Mouse (Mus musculus) retina, postnatal 1 day (tissue): ENCODE measurements around the gene Plcz1.

Experiments
- DNase-seq: peaks from one replicate; pipeline ENCODE4 v3.0.0-alpha.2; 2012

The Plcz1 gene

GRCm38 (mm10) chr6:140041357-140041756, at the start of gene Plcz1:
TSS of gene Plcz1 (minus strand) at chr6:140041457.
- DNase-seq: no peak

GRCm38 (mm10) chr6:140089855-140090254, 48.6 kb upstream of the Plcz1 start:
- DNase-seq: no peak

GRCm38 (mm10) chr6:140081739-140082138, 40.5 kb upstream of the Plcz1 start:
- peak; percentile 40 for DNase-seq

GRCm38 (mm10) chr6:140080933-140081332, 39.7 kb upstream of the Plcz1 start:
- DNase-seq: no peak

GRCm38 (mm10) chr6:140069177-140069576, 27.9 kb upstream of the Plcz1 start:
- no peak for DNase-seq

GRCm38 (mm10) chr6:140054271-140054928, 13.1 kb upstream of the Plcz1 start:
- no peak for DNase-seq

GRCm38 (mm10) chr6:140051476-140051875, 10.2 kb upstream of the Plcz1 start:
- no peak for DNase-seq

- no peak for DNase-seq
Measured at GRCm38 (mm10) chr6:140040952-140041351, 305 bp downstream of the Plcz1 start, which contains the start of gene Capza3. TSS of gene Capza3 (plus strand) at chr6:140041252.

GRCm38 (mm10) chr6:140024404-140024803, 16.9 kb downstream of the Plcz1 start:
- DNase-seq: no peak

- DNase-seq: no peak
Measured at GRCm38 (mm10) chr6:140005181-140005580, 36.1 kb downstream of the Plcz1 start.

- DNase-seq: no peak
Measured at GRCm38 (mm10) chr6:139989597-139989996, 51.7 kb downstream of the Plcz1 start.

- DNase-seq: no peak
Measured at GRCm38 (mm10) chr6:139989075-139989474, 52.2 kb downstream of the Plcz1 start.

- DNase-seq: no peak
Measured at GRCm38 (mm10) chr6:139986564-139986963, 54.7 kb downstream of the Plcz1 start.

- no peak for DNase-seq
Measured at GRCm38 (mm10) chr6:139984069-139984468, 57.2 kb downstream of the Plcz1 start.

- no peak for DNase-seq
Measured at GRCm38 (mm10) chr6:139981061-139981460, 60.2 kb downstream of the Plcz1 start.

- DNase-seq: no peak
Measured at GRCm38 (mm10) chr6:139978114-139978513, 63.1 kb downstream of the Plcz1 start.

GRCm38 (mm10) chr6:139974668-139975067, 66.6 kb downstream of the Plcz1 start:
- no peak for DNase-seq

- no peak for DNase-seq
Measured at GRCm38 (mm10) chr6:139971608-139972298, 69.5 kb downstream of the Plcz1 start.

- peak; percentile 23 for DNase-seq
Measured at GRCm38 (mm10) chr6:139966684-139967083, 74.6 kb downstream of the Plcz1 start.

- DNase-seq: no peak
Measured at GRCm38 (mm10) chr6:139964895-139965294, 76.4 kb downstream of the Plcz1 start.

GRCm38 (mm10) chr6:139963775-139964174, 77.5 kb downstream of the Plcz1 start:
- DNase-seq: no peak

GRCm38 (mm10) chr6:139957531-139958241, 83.6 kb downstream of the Plcz1 start:
- DNase-seq: no peak

- DNase-seq: no peak
Measured at GRCm38 (mm10) chr6:139953596-139953995, 87.7 kb downstream of the Plcz1 start.
